Mouse (Mus musculus) layer of hippocampus, adult 18-20 months (tissue): ENCODE data around the gene Unc45a. TPM values are rescaled to one million over a fixed set of nuclear protein-coding genes. Genes with fewer than 3 reads are reported as not detected.
A peak's percentile ranks its signal among the peaks of the same experiment; 100 is the strongest.
"Not testable (repeated sequence)": the region's sequence is repeated elsewhere in the genome, so short reads cannot be mapped to it uniquely, and the experiment has no call there.

ENCODE experiments used
- DNase-seq, 2 experiments: peaks; one replicate each; pipeline ENCODE4 v3.0.0; 2022; ENCODE audit warnings: low spot score in 2 of 2
- total RNA-seq, 2 experiments: library from RNA; stranded (reverse); gene quantifications; 2 replicates each; pipeline ENCODE4 v1.2.3; 2021

Gene Unc45a
- total RNA-seq, 2 experiments from 2014 or later = 39.3 to 41.6 TPM

GRCm38 (mm10) chr7:80331433-80331832, 9.4 kb downstream of the Unc45a start:
- DNase-seq = no peak

DNA sequence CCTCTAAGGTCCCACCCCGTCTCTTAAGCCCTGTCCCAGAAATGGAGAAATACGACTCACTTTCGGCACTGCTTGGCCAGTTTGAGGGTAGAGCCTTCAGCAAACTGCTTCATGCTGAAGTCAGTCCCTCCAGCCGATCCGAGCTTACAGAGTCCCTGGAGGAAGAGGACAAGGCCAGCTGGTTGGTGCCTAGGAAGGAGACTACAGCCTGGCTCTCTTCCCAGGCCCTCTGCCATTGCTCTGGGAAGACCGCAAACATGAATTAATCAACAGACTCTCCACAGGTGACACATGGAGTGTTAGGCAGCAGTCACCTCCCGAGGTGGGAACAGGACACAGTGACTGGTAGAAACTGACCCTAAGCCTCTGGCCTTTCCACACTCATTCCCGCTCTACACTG, 10.5 kb downstream of the Unc45a start:
- DNase-seq = no peak

DNA sequence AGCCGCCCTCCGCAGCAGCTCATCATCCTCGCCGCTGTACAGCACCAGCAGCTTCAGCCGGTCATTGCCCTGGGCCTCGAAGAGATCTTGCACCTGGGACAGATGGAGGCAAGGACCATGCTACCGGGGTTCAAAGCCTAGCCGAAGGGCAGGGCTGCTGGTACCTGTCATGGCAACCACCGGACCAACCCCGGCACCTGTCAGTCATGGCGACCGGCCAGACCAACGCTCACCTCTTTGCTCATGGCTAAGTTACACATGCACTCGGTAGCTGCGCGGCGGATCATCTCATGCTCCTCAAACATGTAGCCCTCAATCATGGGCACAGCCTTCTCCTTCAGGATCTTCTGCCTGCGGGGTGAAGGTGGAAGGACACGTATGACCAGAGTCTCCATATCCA, 14.7 kb downstream of the Unc45a start:
- DNase-seq = no peak

DNA sequence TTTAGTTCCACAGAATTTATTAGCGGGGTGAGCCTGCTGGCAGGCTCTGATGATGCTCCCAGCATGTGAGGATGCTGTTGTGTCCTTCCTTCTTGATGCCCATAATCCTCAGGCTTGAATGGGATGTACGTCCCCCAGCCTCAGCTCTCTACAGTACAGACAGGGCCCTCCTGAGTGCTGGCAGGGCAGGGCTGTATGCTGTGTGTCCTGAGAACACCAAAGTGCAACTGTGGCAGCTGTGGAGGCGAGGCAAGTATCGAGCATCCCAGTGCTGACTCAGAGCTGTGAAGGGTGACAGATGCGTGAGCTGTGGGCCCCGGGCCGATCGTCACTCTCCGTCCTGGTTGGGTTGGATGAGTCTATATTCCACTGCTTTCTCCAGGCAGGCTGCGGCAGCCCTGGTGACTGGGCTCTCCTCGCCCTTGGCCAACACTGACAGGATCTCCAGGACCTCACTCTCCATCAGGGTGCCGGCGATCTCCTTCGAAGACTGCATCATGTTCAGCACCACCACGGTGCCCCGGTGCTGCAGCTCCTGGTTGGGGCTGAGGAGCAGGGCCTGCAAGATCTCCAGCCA, 15.4 kb downstream of the Unc45a start:
- DNase-seq = no peak

- DNase-seq = not testable (repeated sequence)
These were observed 16.0 kb downstream of the Unc45a start for GRCm38 (mm10) chr7:80324816-80325119.

GRCm38 (mm10) chr7:80324043-80324815, 16.6 kb downstream of the Unc45a start, which contains the start of gene Rccd1:
Gene Rccd1 (minus strand): TSS chr7:80324454.
- peak; percentile 94 to 97 for DNase-seq

DNA sequence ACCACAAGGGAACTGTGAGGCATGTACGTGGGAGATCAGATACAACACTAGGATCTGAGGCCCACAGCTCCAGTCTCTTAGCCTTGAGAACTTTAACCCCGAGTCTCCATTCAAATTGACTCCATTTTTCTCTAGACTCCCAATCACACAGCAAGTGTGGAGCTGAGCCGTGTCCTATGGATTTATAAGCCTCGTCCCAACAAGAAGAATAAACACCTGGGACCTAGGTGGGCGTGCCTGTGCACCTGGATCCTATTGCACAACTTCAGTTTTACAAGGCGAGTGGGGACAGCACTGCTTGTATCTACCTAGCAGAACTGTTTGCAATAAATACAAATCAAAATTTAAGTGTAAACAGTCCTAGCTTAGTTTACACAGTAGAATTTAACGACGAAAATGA, 17.5 kb downstream of the Unc45a start:
- DNase-seq = no peak

DNA sequence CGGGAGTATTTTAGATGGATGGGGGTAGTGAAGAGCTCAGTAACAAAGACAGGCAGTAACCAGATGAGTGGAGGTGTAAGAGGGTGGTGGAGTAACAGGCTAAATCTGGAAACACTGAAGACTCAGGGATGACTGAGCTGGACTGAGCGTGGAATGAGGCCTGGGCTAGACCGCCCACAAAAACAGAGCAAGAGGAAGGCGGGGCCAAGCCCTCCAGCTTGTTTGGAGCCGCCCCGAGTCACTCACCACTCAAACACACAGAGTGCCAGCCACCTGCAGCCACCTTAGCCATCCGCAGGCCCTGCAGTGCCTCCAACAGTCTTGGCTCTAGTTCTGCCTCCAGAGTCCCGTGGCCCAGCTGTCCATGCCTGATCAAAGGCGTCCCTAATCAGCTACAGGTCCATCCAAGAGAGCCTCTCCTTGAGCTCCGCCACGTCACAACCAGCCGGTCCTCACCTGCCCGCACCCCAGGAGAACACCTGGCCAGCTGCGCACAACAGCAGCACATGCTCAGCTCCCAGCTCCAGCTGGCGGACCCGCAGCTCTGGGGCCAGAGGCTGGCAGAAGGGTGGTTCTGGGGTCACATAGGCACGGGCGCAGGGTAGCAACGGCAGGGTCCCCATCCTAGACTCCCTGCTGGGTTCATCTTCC, 20.8 kb downstream of the Unc45a start:
- no peak for DNase-seq

- no peak for DNase-seq
These were observed 22.1 kb downstream of the Unc45a start for GRCm38 (mm10) chr7:80318670-80319069.

DNA sequence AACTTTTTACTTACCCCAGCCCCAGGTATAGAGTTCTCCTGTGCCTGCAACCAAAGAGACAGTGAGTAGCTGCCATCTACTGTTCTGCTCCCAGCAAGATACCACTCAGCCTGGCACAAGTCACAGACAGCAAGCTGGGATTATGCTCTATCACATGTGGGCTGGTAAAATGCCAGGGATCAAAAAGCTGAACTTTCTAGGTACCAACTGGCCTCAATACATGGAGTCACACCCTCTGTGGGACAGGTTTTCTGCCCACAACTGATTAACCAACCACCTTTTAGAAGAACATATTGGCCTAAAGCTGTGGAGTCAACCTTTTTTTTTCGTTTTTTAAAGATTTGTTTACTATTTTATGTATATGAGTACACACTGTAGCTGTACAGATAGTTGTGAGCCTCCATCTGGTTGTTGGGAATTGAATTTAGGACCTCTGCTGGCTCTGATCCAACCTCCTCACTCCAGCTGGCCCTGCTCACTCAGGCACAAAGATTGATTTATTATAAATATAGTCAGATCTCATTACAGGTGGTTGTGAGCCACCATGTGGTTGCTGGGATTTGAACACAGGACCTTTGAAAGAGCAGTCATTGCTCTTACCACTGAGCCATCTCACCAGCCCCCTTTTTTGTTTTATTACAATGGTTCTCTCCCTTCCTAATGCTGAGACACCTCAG, 23.2 kb downstream of the Unc45a start:
- peak in 1 of 2 experiments; percentile 56 for DNase-seq

GRCm38 (mm10) chr7:80315733-80316132, 25.1 kb downstream of the Unc45a start:
- DNase-seq = no peak

DNA sequence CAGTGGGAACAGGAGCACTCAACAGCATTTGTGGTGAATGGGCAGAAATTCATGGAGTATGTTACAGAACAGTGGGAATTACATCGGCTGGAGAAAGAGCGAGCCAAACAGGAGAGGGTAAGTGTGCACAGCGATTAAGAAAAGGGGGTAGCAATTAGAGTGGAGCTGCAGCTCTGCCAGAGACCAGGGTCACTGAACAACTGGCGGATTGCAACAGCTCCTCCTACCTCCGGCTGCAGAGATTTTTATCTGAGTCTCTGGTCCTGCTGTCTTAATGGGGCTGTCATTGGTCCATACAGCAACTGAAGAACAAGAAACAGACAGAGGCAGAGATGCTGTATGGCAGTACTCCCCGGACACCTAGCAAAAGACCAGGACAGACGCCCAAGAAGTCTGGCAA, 30.0 kb downstream of the Unc45a start:
- no peak for DNase-seq

- no peak for DNase-seq
These were observed 33.0 kb downstream of the Unc45a start for GRCm38 (mm10) chr7:80307766-80308165.

- DNase-seq = no peak
These were observed 39.3 kb downstream of the Unc45a start for GRCm38 (mm10) chr7:80301522-80301921.

DNA sequence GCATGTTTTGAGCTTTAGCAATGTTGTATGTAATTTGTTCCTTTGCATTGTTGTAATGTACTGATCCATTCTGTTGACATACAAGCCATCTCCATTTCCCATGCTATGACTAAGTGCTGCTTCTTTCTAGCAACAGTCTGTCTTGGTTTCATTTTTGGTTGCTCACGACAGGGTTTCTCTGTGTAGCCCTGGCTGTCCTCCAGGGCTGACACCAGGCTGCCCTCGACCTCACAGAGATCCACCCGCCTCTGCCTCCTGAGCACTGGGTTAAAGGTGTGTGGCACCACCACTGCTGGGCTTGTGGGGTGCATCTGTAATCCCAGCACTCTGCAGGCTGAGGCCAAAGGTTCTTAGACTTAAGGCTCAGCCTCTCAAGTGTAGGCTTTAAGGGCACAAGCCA, 41.2 kb downstream of the Unc45a start:
- no peak for DNase-seq

DNA sequence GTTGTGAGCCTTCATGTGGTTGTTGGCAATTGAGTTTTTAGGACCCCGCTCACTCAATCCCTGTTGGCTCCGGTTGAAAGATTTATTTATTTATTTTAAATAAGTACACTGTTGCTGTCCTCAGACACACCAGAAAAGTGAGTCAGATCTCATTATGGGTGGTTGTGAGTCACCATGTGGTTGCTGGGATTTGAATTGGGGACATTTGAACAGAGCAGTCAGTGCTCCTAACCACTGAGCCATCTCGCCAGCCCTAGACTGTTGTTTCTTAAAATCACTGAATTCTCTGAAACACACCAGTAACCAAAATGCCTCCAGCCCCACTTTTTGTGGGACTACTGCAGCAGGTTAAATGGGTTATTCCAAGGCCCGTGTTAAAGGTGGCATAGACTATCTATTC, 42.1 kb downstream of the Unc45a start:
- no peak for DNase-seq

DNA sequence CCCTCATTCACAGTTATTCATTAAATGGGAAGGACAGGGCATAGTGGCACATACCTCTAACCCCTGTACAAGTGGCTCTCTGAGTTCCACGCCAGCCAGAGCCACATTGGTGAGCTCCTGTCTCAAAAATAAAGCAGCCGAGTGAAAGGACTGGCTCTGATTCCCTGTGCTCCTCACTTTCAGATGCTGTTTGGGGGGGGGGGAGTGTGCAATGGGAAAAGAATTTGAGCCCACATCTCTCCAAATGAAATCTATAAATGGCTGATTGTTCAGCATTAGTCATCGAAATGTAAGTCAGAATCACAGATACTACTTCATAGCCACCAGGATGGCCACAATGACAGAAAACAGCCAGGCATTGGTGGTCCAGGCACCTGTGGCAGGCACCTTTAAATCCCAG, 43.8 kb downstream of the Unc45a start:
- no peak for DNase-seq

DNA sequence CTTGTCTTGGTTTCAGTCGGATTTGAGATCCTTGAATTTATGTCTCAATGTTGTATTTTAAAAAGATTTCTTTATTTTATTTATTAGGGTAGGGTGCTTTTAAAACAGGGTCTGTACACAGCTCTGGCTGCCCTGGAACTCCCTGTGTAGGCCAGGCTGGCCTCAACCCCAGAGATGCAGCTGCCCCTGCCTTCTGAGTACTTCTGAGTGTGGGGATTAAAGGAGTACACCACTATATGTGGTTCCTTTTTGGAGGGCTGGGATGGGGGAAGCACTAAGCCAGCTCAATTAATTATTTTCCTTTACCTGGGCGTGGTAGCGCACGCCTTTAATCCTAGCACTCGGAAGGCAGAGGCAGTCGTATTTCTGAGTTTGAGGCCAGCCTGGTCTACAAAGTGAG, 44.3 kb downstream of the Unc45a start:
- no peak for DNase-seq

DNA sequence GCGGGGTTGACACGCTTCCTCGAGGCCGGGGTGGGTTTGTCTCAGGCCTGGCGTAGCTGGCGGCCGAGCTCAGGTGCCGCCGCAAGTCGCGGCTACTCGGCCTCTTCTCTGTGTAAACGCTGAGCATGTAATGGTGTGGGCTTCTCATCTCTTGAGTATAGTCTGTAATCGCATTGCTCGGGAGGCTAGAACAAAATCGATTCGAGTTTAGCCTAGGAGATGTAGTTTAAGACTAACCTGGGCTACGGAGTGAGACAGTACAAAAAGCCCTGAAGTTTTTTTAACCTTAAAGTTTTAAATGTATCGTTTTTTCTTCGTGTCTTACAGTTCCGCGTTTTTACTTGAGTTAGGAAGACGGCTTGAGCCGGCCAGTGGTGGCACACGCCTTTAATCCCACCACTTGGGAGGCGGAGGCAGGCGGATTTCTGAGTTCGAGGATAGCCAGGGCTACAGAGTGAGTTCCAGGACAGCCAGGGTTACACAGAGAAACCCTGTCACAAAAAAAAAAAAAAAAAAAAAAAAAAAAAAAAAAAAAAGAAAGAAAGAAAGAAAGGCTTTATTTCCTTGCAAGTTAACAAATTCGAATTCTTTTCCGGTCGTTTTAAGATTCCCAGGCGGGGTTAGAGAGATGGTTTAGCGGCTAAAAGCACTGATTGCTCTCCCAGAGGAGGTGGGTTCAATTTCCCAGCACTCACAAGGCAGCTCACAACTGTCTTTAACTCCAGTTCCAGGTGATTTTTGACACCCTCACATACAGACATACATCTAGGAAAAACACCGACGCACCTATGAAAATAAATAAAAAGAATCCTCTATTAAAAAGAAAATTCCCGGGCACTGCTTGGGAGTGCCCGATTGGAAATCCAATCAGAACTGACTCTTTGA, 45.8 kb downstream of the Unc45a start:
- no peak for DNase-seq

DNA sequence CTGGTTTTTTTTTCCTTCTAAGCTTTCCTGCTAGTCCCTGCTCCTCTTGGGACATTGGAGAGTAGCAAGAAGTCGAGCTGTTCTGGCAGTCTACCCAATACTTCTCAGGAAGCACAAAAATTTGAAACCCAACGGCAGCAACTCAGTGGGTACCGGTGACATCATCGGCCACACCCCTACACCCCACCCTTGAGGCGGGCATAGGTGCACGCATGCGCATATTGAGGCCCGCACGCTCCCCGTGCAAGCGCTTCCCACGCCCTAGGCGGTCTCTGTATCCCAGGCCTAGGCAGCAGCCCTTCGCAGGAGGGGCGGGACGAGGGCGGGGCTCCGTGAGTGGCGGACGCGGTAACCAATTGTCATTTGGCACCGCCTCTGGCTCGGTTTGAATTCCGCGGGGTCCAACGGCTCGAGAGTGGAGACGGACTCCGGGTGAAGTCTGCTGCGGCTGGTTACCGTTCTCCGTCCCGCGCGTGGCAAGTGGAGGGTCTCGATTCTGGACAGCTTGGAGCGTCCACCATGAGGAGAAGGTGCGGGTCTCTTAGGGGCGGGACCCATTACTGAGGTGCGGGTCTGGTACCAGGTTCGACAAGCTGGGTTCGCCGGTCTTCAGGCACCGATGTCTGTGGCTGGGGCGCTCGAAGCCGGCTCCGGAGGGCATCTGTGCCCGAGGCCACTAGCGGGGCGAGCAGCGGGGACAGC, 46.6 kb downstream of the Unc45a start, which contains the start of gene Prc1:
TSS of gene Prc1 (plus strand) at position 389 of the 702 bp plus-strand sequence.
- peak; percentile 98 to 99 for DNase-seq
